16 mouse cellular contexts compared by ENCODE assay signal in the genomic region with DNA sequence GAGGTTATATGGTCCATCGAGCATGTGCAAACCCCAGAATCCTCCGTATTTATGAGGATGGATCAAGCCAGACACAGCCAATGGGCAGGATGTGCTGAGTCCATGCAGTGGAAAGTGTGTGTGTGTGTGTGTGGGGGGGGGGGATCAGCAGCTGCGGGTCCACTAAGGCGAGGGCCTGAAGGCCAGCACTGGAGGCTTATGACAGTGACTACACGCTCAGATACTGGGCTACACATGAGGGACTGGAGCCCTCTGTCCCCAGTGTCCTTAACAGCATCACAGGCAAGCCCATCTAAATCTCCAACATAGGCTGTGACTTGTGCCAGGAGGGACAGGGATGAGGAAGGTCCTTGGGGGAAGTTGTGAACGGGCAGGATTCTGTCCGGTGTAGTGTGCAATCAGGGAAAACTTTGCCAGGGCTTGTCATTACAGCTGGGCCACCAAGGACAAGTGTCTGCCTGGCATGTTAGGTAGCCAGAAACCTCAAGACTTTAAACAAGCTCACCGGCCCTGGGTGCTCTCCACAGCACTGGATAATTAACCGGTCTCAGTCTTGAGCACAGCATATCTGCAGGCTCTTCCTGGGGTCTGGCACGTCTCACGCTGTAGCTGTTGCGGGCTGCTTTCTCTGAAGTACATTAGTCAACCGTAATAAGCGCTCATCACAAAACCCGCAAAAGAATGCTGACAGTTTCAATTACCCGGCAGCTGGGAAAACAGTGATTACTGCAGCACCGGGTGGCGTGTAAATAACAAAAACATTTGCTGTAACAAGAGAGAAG.
A peak's percentile ranks its signal among the peaks of the same experiment; 100 is the strongest.
DNase-seq lines count a peak whose midpoint lies in the region; ATAC-seq lines count a peak whose summit lies in the region.
"Had no signal": no experiment of that assay in that cellular context is flagged by ENCODE, and none has a peak within 500 bp of the region (broad histone marks: within the 10 kb centered on the region; RNA-seq: fewer than 3 reads in every experiment).

No protein-coding gene starts in this region.

- H3K9me3 ChIP-seq in neural tube, embryonic 11.5 days (ENCODE audit: control insufficient read depth, low read length): no peaks in the 10 kb centered on the region
- H3K9me3 ChIP-seq in forebrain, embryonic 12.5 days: no peaks in the 10 kb centered on the region
- H3K9me3 ChIP-seq in midbrain, embryonic 12.5 days: no peaks in the 10 kb centered on the region
- H3K9me3 ChIP-seq: heart, embryonic 13.5 days had no signal

- WGBS in neural tube, embryonic 11.5 days: 71% methylated on average over 18 of the region's 18 CpGs
- WGBS in forebrain, embryonic 12.5 days: 49% methylated on average over 18 of the region's 18 CpGs
- 59% methylated on average over 16 of the region's 18 CpGs for WGBS in midbrain, embryonic 12.5 days

- no peaks in the 10 kb centered on the region for H3K27me3 ChIP-seq in neural tube, embryonic 11.5 days (ENCODE audit: control insufficient read depth, insufficient read depth, low read length)
- peaks cover 6% of the 10 kb centered on the region; the same call in 1 of the 2 replicates for H3K27me3 ChIP-seq in forebrain, embryonic 12.5 days
- H3K27me3 ChIP-seq in midbrain, embryonic 12.5 days: no peaks in the 10 kb centered on the region

- H3K4me2 ChIP-seq in neural tube, embryonic 11.5 days (ENCODE audit: low read depth): no peak overlapping the region
- no peak overlapping the region for H3K4me2 ChIP-seq in forebrain, embryonic 12.5 days
- no peak overlapping the region for H3K4me2 ChIP-seq in midbrain, embryonic 12.5 days (replicated peaks)
- H3K4me2 ChIP-seq: heart, embryonic 13.5 days had no signal

- H3K36me3 ChIP-seq in neural tube, embryonic 11.5 days (ENCODE audit: control insufficient read depth, insufficient read depth, low read length): no peaks in the 10 kb centered on the region
- H3K36me3 ChIP-seq in forebrain, embryonic 12.5 days (replicated peaks): no peaks in the 10 kb centered on the region
- peaks cover 7% of the 10 kb centered on the region; the same call in 1 of the 2 replicates for H3K36me3 ChIP-seq in midbrain, embryonic 12.5 days
- H3K36me3 ChIP-seq: heart, embryonic 13.5 days had no signal

- no peak overlapping the region for H3K27ac ChIP-seq in neural tube, embryonic 11.5 days (ENCODE audit: low read depth, low read length)
- peak overlapping the region; percentile 56 for H3K27ac ChIP-seq in forebrain, embryonic 12.5 days
- H3K27ac ChIP-seq in midbrain, embryonic 12.5 days (replicated peaks): peak overlapping the region; percentile 56
- H3K27ac ChIP-seq: heart, embryonic 13.5 days; left cerebral cortex, adult 2 months had no signal

- H3K4me1 ChIP-seq in neural tube, embryonic 11.5 days (ENCODE audit: control insufficient read depth, insufficient read depth, low read length): no peaks in the 10 kb centered on the region
- H3K4me1 ChIP-seq in forebrain, embryonic 12.5 days: peaks cover 30% of the 10 kb centered on the region
- peaks cover 22% of the 10 kb centered on the region for H3K4me1 ChIP-seq in midbrain, embryonic 12.5 days

- no peak overlapping the region for H3K9ac ChIP-seq in neural tube, embryonic 11.5 days (ENCODE audit: low read length)
- H3K9ac ChIP-seq in forebrain, embryonic 12.5 days: no peak overlapping the region
- H3K9ac ChIP-seq in midbrain, embryonic 12.5 days (replicated peaks): 0 out of 2 replicates have a peak overlapping the region, but pooled peaks have one; percentile 11
- H3K9ac ChIP-seq: heart, embryonic 13.5 days had no signal

- H3K4me3 ChIP-seq in neural tube, embryonic 11.5 days (ENCODE audit: low read depth, low read length): no peak overlapping the region
- no peak overlapping the region for H3K4me3 ChIP-seq in forebrain, embryonic 12.5 days (replicated peaks)
- H3K4me3 ChIP-seq in midbrain, embryonic 12.5 days: no peak overlapping the region
- H3K4me3 ChIP-seq: erythroblast, embryonic 14.5 days; heart, embryonic 13.5 days; left cerebral cortex, adult 2 months had no signal

- no peak for DNase-seq in neural tube, embryonic 11.5 days (ENCODE audit: low spot score)
- no peak for DNase-seq in neural tube, embryonic 10.5 days (ENCODE audit: extremely low spot score, low spot score)
- DNase-seq in retina, postnatal 1 day: peak; percentile 79
- DNase-seq in lung, postnatal 10 days: no peak
- DNase-seq: kidney, postnatal 25 days; lung, adult 2 months; thymus, adult 18-20 months had no signal

- 0 out of 2 replicates have a peak, but pooled peaks have one; percentile 23 for ATAC-seq in neural tube, embryonic 11.5 days (ENCODE audit: insufficient read depth, low FRiP score, low TSS enrichment)
- peak; percentile 78 for ATAC-seq in forebrain, embryonic 12.5 days (ENCODE audit: low FRiP score)
- 0 out of 2 replicates have a peak, but pooled peaks have one; percentile 50 for ATAC-seq in midbrain, embryonic 12.5 days (ENCODE audit: low FRiP score, low read depth)
- ATAC-seq in megakaryocyte-erythroid progenitor cell, adult 5-6 weeks (replicated peaks; ENCODE audit: low FRiP score, low TSS enrichment, poor library complexity, severe bottlenecking): no peak
- no peak for ATAC-seq in megakaryocyte progenitor cell, adult 5-6 weeks (replicated peaks; ENCODE audit: poor library complexity)
- ATAC-seq: inflammation-experienced regulatory T-cells, adult 6 months; Patski had no signal

Comparison
In these comparisons a context has a peak if more than half of its experiments do, and no peak if none do; other contexts are left out.
1. ATAC-seq: peak in neural tube, embryonic 11.5 days (single experiment), forebrain, embryonic 12.5 days (single experiment) and midbrain, embryonic 12.5 days (single experiment); none in megakaryocyte-erythroid progenitor cell, adult 5-6 weeks (single experiment) and megakaryocyte progenitor cell, adult 5-6 weeks (single experiment).